Mouse (Mus musculus): Measurements from ENCODE around the gene Pak1. TPM values are rescaled to one million over a fixed set of nuclear protein-coding genes. Genes with fewer than 3 reads are reported as not detected.

Gene Pak1
- polyA plus RNA-seq, 1 experiment from 2014 or later = 10.1 TPM

GRCm38 (mm10) chr7:97792324-97792723, 4.0 kb downstream of the Pak1 start:
- Histone ChIP-seq H3K9ac (ENCODE audit: low read depth, low read length) (no peak overlapping the region), H3K4me3 (ENCODE audit: low read depth, low read length) (no peak overlapping the region), H3K9me3 (replicated peaks; ENCODE audit: control insufficient read depth, low read length) (no peaks in the 10 kb centered on the region), H3K4me1 (ENCODE audit: control insufficient read depth, low read depth, low read length) (peaks cover 12% of the 10 kb centered on the region), H3K27me3 (ENCODE audit: control insufficient read depth, insufficient read depth, low read depth, low read length) (peaks cover 40% of the 10 kb centered on the region), H3K4me2 (ENCODE audit: low read depth, low read length) (no peak overlapping the region), H3K27ac (ENCODE audit: low read length) (no peak overlapping the region), H3K36me3 (ENCODE audit: control insufficient read depth, insufficient read depth) (no peaks in the 10 kb centered on the region)
- no peak for ATAC-seq (ENCODE audit: low read depth)
- WGBS (ENCODE audit: insufficient replicate concordance) = 37% methylated on average over 2 of the region's 2 CpGs

- Histone ChIP-seq H3K36me3 (ENCODE audit: control insufficient read depth, insufficient read depth) (no peaks in the 10 kb centered on the region), H3K9ac (ENCODE audit: low read depth, low read length) (no peak overlapping the region), H3K4me3 (ENCODE audit: low read depth, low read length) (no peak overlapping the region), H3K27ac (ENCODE audit: low read length) (no peak overlapping the region), H3K4me1 (ENCODE audit: control insufficient read depth, low read depth, low read length) (no peaks in the 10 kb centered on the region), H3K9me3 (replicated peaks; ENCODE audit: control insufficient read depth, low read length) (no peaks in the 10 kb centered on the region), H3K27me3 (ENCODE audit: control insufficient read depth, insufficient read depth, low read depth, low read length) (no peaks in the 10 kb centered on the region), H3K4me2 (ENCODE audit: low read depth, low read length) (no peak overlapping the region)
- no peak for ATAC-seq (ENCODE audit: low read depth)
- WGBS (ENCODE audit: insufficient replicate concordance) = 46% methylated on average over 2 of the region's 2 CpGs
Observed at GRCm38 (mm10) chr7:97803116-97803515, 14.8 kb downstream of the Pak1 start.

GRCm38 (mm10) chr7:97804245-97805066, 16.1 kb downstream of the Pak1 start:
- H3K4me2 ChIP-seq (ENCODE audit: low read depth, low read length) = no peak overlapping the region
- H3K27me3 ChIP-seq (ENCODE audit: control insufficient read depth, insufficient read depth, low read depth, low read length) = no peaks in the 10 kb centered on the region
- H3K27ac ChIP-seq (ENCODE audit: low read length) = no peak overlapping the region
- no peak for ATAC-seq (ENCODE audit: low read depth)
- 50% methylated on average over 2 of the region's 2 CpGs for WGBS (ENCODE audit: insufficient replicate concordance)
- no peaks in the 10 kb centered on the region for H3K9me3 ChIP-seq (replicated peaks; ENCODE audit: control insufficient read depth, low read length)
- H3K4me1 ChIP-seq (ENCODE audit: control insufficient read depth, low read depth, low read length) = no peaks in the 10 kb centered on the region
- no peak overlapping the region for H3K4me3 ChIP-seq (ENCODE audit: low read depth, low read length)
- no peaks in the 10 kb centered on the region for H3K36me3 ChIP-seq (ENCODE audit: control insufficient read depth, insufficient read depth)
- H3K9ac ChIP-seq (ENCODE audit: low read depth, low read length) = no peak overlapping the region

DNA sequence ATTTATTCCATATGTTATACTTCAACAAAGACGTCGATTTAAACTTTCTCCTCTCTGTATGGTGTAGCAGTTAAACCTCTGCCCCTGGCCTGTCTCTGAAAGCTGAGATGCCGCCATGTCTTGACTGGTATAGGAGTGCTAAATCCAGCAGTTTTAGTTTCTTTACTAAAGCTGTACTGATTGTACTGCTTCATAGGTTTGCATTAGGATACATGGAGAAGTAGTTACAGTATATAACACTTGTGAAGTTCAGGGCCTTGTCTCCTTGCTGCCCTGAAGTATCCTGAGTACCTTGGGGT, 16.7 kb downstream of the Pak1 start:
- WGBS (ENCODE audit: insufficient replicate concordance) = 56% methylated on average over 3 of the region's 3 CpGs
- H3K4me3 ChIP-seq (ENCODE audit: low read depth, low read length) = no peak overlapping the region

DNA sequence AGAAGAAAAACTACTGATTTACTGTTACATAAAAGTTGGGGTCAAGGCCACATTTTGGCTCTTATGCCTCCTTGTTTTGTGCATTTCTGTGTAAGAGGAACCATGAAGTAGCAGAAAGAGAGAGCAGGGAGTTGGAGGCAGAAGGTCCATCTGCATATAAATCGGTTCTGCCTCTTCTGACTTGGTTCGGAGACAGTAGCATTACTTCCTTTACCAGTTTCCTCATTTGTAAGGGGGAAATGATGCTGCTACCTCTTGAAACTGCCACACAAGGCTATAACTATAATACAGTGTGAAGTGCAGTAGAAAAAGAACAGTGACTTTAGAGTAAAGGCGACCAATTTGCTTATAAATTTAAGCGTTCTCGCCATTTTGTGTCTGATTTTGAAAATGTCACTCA, 21.0 kb downstream of the Pak1 start:
- no peaks in the 10 kb centered on the region for H3K4me1 ChIP-seq (ENCODE audit: control insufficient read depth, low read depth, low read length)
- no peak overlapping the region for H3K27ac ChIP-seq (ENCODE audit: low read length)
- no peak overlapping the region for H3K4me2 ChIP-seq (ENCODE audit: low read depth, low read length)
- H3K4me3 ChIP-seq (ENCODE audit: low read depth, low read length) = no peak overlapping the region
- H3K27me3 ChIP-seq (ENCODE audit: control insufficient read depth, insufficient read depth, low read depth, low read length) = no peaks in the 10 kb centered on the region
- no peaks in the 10 kb centered on the region for H3K9me3 ChIP-seq (replicated peaks; ENCODE audit: control insufficient read depth, low read length)
- ATAC-seq (ENCODE audit: low read depth) = no peak
- no peaks in the 10 kb centered on the region for H3K36me3 ChIP-seq (ENCODE audit: control insufficient read depth, insufficient read depth)
- H3K9ac ChIP-seq (ENCODE audit: low read depth, low read length) = no peak overlapping the region
- 49% methylated on average over 5 of the region's 5 CpGs for WGBS (ENCODE audit: insufficient replicate concordance)

More for the DNA sequence above, 16.7 kb downstream of the Pak1 start:
- Histone ChIP-seq H3K9me3 (replicated peaks; ENCODE audit: control insufficient read depth, low read length) (no peaks in the 10 kb centered on the region), H3K36me3 (ENCODE audit: control insufficient read depth, insufficient read depth) (no peaks in the 10 kb centered on the region), H3K4me2 (ENCODE audit: low read depth, low read length) (no peak overlapping the region), H3K27ac (ENCODE audit: low read length) (no peak overlapping the region), H3K9ac (ENCODE audit: low read depth, low read length) (no peak overlapping the region), H3K4me1 (ENCODE audit: control insufficient read depth, low read depth, low read length) (no peaks in the 10 kb centered on the region), H3K27me3 (ENCODE audit: control insufficient read depth, insufficient read depth, low read depth, low read length) (no peaks in the 10 kb centered on the region)
- ATAC-seq (ENCODE audit: low read depth) = no peak

DNA sequence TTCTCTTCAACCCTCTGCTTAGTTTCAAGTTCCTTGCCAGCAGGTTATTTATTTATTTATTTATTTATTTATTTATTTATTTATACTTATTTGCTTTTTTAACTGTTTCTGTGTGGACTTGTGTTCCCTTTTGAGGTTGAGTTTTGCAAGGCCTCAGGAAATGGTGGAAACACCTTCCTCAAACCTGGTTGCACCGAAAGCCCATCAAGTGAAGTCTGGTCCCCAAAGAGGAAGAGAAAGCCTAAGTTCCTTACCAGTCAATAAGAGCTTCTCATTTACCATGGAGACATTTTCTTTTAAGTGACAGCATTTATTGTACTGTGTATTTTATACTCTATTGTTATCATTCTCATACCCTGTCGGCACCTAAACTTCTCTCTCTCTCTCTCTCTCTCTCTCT, 33.5 kb downstream of the Pak1 start:
- H3K27me3 ChIP-seq (ENCODE audit: control insufficient read depth, insufficient read depth, low read depth, low read length) = no peaks in the 10 kb centered on the region
- no peaks in the 10 kb centered on the region for H3K9me3 ChIP-seq (replicated peaks; ENCODE audit: control insufficient read depth, low read length)
- no peak overlapping the region for H3K27ac ChIP-seq (ENCODE audit: low read length)
- H3K4me2 ChIP-seq (ENCODE audit: low read depth, low read length) = no peak overlapping the region
- ATAC-seq (ENCODE audit: low read depth) = no peak
- WGBS (ENCODE audit: insufficient replicate concordance) = 45% methylated on average over 2 of the region's 2 CpGs
- no peaks in the 10 kb centered on the region for H3K4me1 ChIP-seq (ENCODE audit: control insufficient read depth, low read depth, low read length)
- no peaks in the 10 kb centered on the region for H3K36me3 ChIP-seq (ENCODE audit: control insufficient read depth, insufficient read depth)
- H3K4me3 ChIP-seq (ENCODE audit: low read depth, low read length) = no peak overlapping the region
- H3K9ac ChIP-seq (ENCODE audit: low read depth, low read length) = no peak overlapping the region

- Histone ChIP-seq H3K4me2 (ENCODE audit: low read depth, low read length) (no peak overlapping the region), H3K4me3 (ENCODE audit: low read depth, low read length) (no peak overlapping the region), H3K36me3 (ENCODE audit: control insufficient read depth, insufficient read depth) (no peaks in the 10 kb centered on the region), H3K9ac (ENCODE audit: low read depth, low read length) (no peak overlapping the region), H3K4me1 (ENCODE audit: control insufficient read depth, low read depth, low read length) (peaks cover 3% of the 10 kb centered on the region; the same call in 1 of the 2 replicates), H3K9me3 (replicated peaks; ENCODE audit: control insufficient read depth, low read length) (no peaks in the 10 kb centered on the region), H3K27me3 (ENCODE audit: control insufficient read depth, insufficient read depth, low read depth, low read length) (no peaks in the 10 kb centered on the region), H3K27ac (ENCODE audit: low read length) (no peak overlapping the region)
- no peak for ATAC-seq (ENCODE audit: low read depth)
- WGBS (ENCODE audit: insufficient replicate concordance) = 59% methylated on average over 2 of the region's 2 CpGs
Observed at GRCm38 (mm10) chr7:97829091-97829490, 40.8 kb downstream of the Pak1 start.

GRCm38 (mm10) chr7:97830739-97831138, 42.4 kb downstream of the Pak1 start:
- H3K27me3 ChIP-seq (ENCODE audit: control insufficient read depth, insufficient read depth, low read depth, low read length) = no peaks in the 10 kb centered on the region
- no peak overlapping the region for H3K4me3 ChIP-seq (ENCODE audit: low read depth, low read length)
- no peak overlapping the region for H3K9ac ChIP-seq (ENCODE audit: low read depth, low read length)
- peak; percentile 16; the same call in 1 of the 2 replicates for ATAC-seq (ENCODE audit: low read depth)
- peaks cover 3% of the 10 kb centered on the region; the same call in 1 of the 2 replicates for H3K4me1 ChIP-seq (ENCODE audit: control insufficient read depth, low read depth, low read length)
- no peaks in the 10 kb centered on the region for H3K9me3 ChIP-seq (replicated peaks; ENCODE audit: control insufficient read depth, low read length)
- WGBS (ENCODE audit: insufficient replicate concordance) = 42% methylated on average over 3 of the region's 3 CpGs
- no peak overlapping the region for H3K27ac ChIP-seq (ENCODE audit: low read length)
- H3K4me2 ChIP-seq (ENCODE audit: low read depth, low read length) = peak overlapping the region; percentile 15; the same call in 1 of the 2 replicates
- no peaks in the 10 kb centered on the region for H3K36me3 ChIP-seq (ENCODE audit: control insufficient read depth, insufficient read depth)

DNA sequence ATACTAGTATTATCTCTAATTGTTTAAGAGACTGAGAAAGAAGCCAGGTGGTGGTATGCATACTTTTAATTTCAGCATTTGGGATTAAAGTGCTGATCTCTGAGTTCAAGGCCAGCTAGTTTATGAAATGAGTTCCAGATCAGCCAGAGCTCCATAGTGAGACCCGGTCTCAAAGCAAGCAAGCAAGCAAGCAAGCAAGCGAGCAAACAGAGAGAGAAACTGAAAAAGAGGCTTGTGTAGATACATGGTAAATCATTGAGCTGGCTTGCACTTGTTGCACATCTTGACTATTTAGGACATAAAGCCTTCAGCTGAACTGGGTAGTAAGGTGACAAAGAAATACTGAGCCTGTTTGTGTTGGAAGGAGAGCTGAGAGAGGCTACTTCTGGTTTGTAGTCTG, 44.6 kb downstream of the Pak1 start:
- 57% methylated on average over 2 of the region's 2 CpGs for WGBS (ENCODE audit: insufficient replicate concordance)
- no peak overlapping the region for H3K27ac ChIP-seq (ENCODE audit: low read length)
- peak; percentile 67 for ATAC-seq (ENCODE audit: low read depth)

More for the DNA sequence above, 44.6 kb downstream of the Pak1 start:
- Histone ChIP-seq H3K9me3 (replicated peaks; ENCODE audit: control insufficient read depth, low read length) (no peaks in the 10 kb centered on the region), H3K4me1 (ENCODE audit: control insufficient read depth, low read depth, low read length) (peaks cover 3% of the 10 kb centered on the region; the same call in 1 of the 2 replicates), H3K36me3 (ENCODE audit: control insufficient read depth, insufficient read depth) (no peaks in the 10 kb centered on the region), H3K9ac (ENCODE audit: low read depth, low read length) (no peak overlapping the region), H3K4me2 (ENCODE audit: low read depth, low read length) (no peak overlapping the region), H3K4me3 (ENCODE audit: low read depth, low read length) (no peak overlapping the region), H3K27me3 (ENCODE audit: control insufficient read depth, insufficient read depth, low read depth, low read length) (no peaks in the 10 kb centered on the region)

Data from liver, embryonic 16.5 days (tissue).